Mouse (Mus musculus) cortical plate, adult 2 months (tissue): Measurements from ENCODE around the gene Cdk8.

Source experiments
- CTCF ChIP-seq: fragments of 200-500 bp; IDR thresholded peaks from 2 replicates; pipeline ENCODE4 v1.5.1; 2011; ENCODE audit warnings: mild to moderate bottlenecking, control low read depth, low read length; ENCODE audit not compliant: insufficient read depth; ENCODE audit errors: extremely low read depth
- POLR2A ChIP-seq: fragments of 200-500 bp; IDR thresholded peaks from 2 replicates; pipeline ENCODE4 v1.6.1; 2011; ENCODE audit warnings: mild to moderate bottlenecking, low read length, control low read depth; ENCODE audit not compliant: insufficient read depth; ENCODE audit errors: extremely low read depth

GRCm38 (mm10) chr5:146347081-146347480 is 116.1 kb downstream of the Cdk8 start:
- TF ChIP-seq POLR2A (no peak), CTCF (no peak)
